Mouse (Mus musculus) intestine, postnatal 0 days (tissue): ENCODE data around the gene Pcnx4. TPM values are rescaled to one million over a fixed set of nuclear protein-coding genes. Genes with fewer than 3 reads are reported as not detected.

Experiments
- ATAC-seq: fragments of 200-750 bp; cut with Nextera tagmentation; 2 replicates; pipeline ENCODE4 v1.8.0; 2017; ENCODE audit warnings: mild to moderate bottlenecking, moderate TSS enrichment, moderate library complexity
- H3K27ac ChIP-seq: fragments of 300-500 bp; sonication (generic); 2 replicates; pipeline ENCODE4 v1.5.1; 2014; ENCODE audit warnings: mild to moderate bottlenecking, low read depth, low read length, moderate library complexity
- H3K27me3 ChIP-seq: fragments of 300-500 bp; sonication (generic); replicated peaks from 2 replicates; pipeline ENCODE4 v1.6.1; 2014; ENCODE audit warnings: low read length, mixed read lengths; ENCODE audit not compliant: control insufficient read depth, insufficient read depth
- H3K36me3 ChIP-seq: fragments of 300-500 bp; sonication (generic); 2 replicates; pipeline ENCODE4 v1.6.1; 2014; ENCODE audit warnings: mild to moderate bottlenecking, moderate library complexity; ENCODE audit not compliant: control insufficient read depth, insufficient read depth
- H3K4me1 ChIP-seq: fragments of 300-500 bp; sonication (generic); replicated peaks from 2 replicates; pipeline ENCODE4 v1.6.1; 2014; ENCODE audit warnings: antibody characterized with exemption, low read length, mixed read lengths; ENCODE audit not compliant: control insufficient read depth, insufficient read depth
- H3K4me2 ChIP-seq: fragments of 300-500 bp; sonication (generic); replicated peaks from 2 replicates; pipeline ENCODE4 v1.6.1; 2014; ENCODE audit warnings: low read depth, mild to moderate bottlenecking, moderate library complexity
- H3K4me3 ChIP-seq: fragments of 300-500 bp; sonication (generic); 2 replicates; pipeline ENCODE4 v1.5.1; 2014; ENCODE audit warnings: low read depth, low read length
- H3K9ac ChIP-seq: fragments of 300-500 bp; sonication (generic); 2 replicates; pipeline ENCODE4 v1.6.1; 2014; ENCODE audit warnings: mild to moderate bottlenecking, low read depth, low read length
- H3K9me3 ChIP-seq: fragments of 300-500 bp; sonication (generic); 2 replicates; pipeline ENCODE4 v1.6.1; 2016; ENCODE audit warnings: mixed run types; ENCODE audit not compliant: control insufficient read depth
- CTCF ChIP-seq: sonication (generic); IDR thresholded peaks from 2 replicates; pipeline ENCODE4 v1.5.1; 2016; ENCODE audit warnings: low read depth, mild to moderate bottlenecking, control low read depth, antibody characterized with exemption, moderate library complexity
- WGBS: fragments of 180-500 bp; shearing (Covaris S2); extraction: QIAGEN DNeasy Blood & Tissue Kit; methylation state at CpG from one replicate; pipeline ENCODE4 v1.1.7; 2014; 5-methylcytosine and 5-hydroxymethylcytosine counted together
- polyA plus RNA-seq: library from polyadenylated mRNA; unstranded; fragments of >200 nt; fragmentation: Nextera tagmentation; extraction: Ambion mirVana; gene quantifications from 2 replicates; pipeline ENCODE4 v1.2.1, GENCODE M21; 2015

Gene Pcnx4
- polyA plus RNA-seq, 1 experiment from 2014 or later, result 2.8 TPM

DNA sequence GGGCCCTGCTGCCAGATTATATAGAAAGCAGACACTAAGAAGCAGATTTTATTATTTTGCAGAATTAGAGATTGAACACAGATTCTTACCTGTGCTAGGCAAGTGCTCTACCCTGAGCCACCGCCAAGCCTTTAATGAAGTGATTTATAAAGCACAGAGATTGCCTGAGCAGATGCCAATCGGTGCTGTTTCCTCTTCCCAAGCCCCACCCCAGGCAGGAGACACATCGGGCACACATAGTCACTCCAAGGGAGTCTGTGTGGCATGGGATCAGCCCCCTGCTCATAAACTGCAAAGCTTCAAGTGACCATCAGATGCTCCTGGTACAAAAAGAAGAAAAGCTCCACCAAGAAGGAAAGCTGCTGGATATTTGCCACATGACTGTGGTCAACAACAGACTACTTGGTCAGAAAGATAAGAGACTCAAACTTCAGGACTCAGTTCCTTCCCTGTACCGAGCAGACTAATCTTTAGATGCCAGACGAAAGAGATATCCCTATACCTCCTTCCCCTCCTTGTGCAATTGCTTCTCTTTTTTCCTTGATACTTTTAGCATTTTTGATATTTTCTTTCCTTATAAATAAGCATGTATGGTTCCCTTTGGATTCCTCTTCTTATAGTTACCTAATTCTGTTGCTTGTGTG, 86.8 kb downstream of the Pcnx4 start:
- ATAC-seq, result no peak
- H3K27me3 ChIP-seq, result no peaks in the 10 kb centered on the region
- no peaks in the 10 kb centered on the region for H3K36me3 ChIP-seq
- H3K9ac ChIP-seq, result no peak overlapping the region
- no peak overlapping the region for H3K27ac ChIP-seq
- H3K4me1 ChIP-seq, result no peaks in the 10 kb centered on the region
- H3K4me2 ChIP-seq, result no peak overlapping the region
- H3K4me3 ChIP-seq, result no peak overlapping the region
- no peak for TF ChIP-seq CTCF
- WGBS, result 73% methylated on average over 5 of the region's 5 CpGs
- H3K9me3 ChIP-seq, result no peaks in the 10 kb centered on the region

DNA sequence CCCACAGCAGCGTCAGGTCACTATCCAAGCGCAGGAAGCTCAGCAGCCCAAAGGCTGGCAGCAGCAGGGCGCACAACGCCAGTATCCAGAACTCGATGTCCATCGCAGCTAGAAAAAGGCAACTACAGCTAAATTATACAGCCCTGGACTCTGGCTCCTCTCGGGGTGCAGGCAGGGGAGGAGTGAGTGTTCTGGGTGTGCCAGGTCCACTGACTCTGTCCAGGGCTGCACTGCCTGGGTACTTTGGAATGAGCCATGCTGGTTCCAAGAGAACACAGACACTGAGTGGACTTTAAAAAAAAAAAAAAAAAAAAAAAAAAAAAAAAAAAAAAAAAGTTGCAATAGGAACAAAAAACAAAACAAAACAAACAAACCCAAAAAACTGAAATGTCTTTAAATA, 92.6 kb downstream of the Pcnx4 start:
- no peaks in the 10 kb centered on the region for H3K36me3 ChIP-seq
- no peak for TF ChIP-seq CTCF
- 84% methylated on average over 7 of the region's 7 CpGs for WGBS

More for the DNA sequence above, 92.6 kb downstream of the Pcnx4 start:
- ATAC-seq, result no peak
- no peak overlapping the region for H3K27ac ChIP-seq
- no peaks in the 10 kb centered on the region for H3K4me1 ChIP-seq
- H3K9me3 ChIP-seq, result no peaks in the 10 kb centered on the region
- no peak overlapping the region for H3K4me3 ChIP-seq
- H3K9ac ChIP-seq, result no peak overlapping the region
- no peaks in the 10 kb centered on the region for H3K27me3 ChIP-seq
- H3K4me2 ChIP-seq, result no peak overlapping the region

Other genes with a start within 250 kb of the Pcnx4 start
- 55.0 and 57.3 TPM in 2 replicates for gene Rtn1, start 127.3 kb upstream of the Pcnx4 start, polyA plus RNA-seq
- 0.05 and 0.14 TPM in 2 replicates for gene Lrrc9, start 94.5 kb upstream of the Pcnx4 start, polyA plus RNA-seq
- not detected in 2 replicates for gene Gm4756, start 113.3 kb downstream of the Pcnx4 start, polyA plus RNA-seq
- 75.4 and 79.3 TPM in 2 replicates for gene Dhrs7, start 128.5 kb downstream of the Pcnx4 start, polyA plus RNA-seq
- gene Ppm1a, start 221.1 kb downstream of the Pcnx4 start, polyA plus RNA-seq, result 73.1 and 73.8 TPM in 2 replicates